22 mouse cellular contexts compared by ENCODE assay signal in the genomic region with DNA sequence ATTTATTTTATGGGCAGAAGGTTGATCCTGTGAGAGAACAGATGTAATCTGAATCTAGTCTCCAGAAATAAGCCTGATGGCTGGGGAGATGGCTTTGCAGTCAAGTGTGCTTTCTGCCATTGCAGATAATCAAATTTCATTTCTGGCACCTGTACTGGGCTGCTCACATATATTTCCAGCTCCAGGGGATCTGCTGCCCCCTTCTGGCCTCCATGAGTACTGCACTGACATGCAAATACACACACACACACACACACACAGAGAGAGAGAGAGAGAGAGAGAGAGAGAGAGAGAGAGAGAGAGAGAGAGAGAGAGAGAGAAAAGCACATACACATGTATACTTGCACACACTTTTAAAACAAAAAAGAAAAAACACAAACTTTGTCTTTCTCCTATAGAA.
DNase-seq lines count a peak whose midpoint lies in the region; ATAC-seq and TF ChIP-seq lines count a peak whose summit lies in the region.
"Had no signal": no experiment of that assay in that cellular context is flagged by ENCODE, and none has a peak within 500 bp of the region (broad histone marks: within the 10 kb centered on the region; RNA-seq: fewer than 3 reads in every experiment).

No protein-coding gene starts in this region.

- TF ChIP-seq CTCF in liver, embryonic 14.5 days (IDR thresholded peaks at IDR 0.05; ENCODE audit: low read depth), result peak; percentile 46
- TF ChIP-seq CTCF in brain, embryonic 14.5 days (IDR thresholded peaks at IDR 0.05; ENCODE audit: borderline replicate concordance, extremely low read depth, insufficient read depth, insufficient read length), result peak; percentile 36; the same call in 1 of the 2 replicates

- H3K9ac ChIP-seq in heart, embryonic 12.5 days, result no peak overlapping the region
- no peak overlapping the region for H3K9ac ChIP-seq in liver, embryonic 14.5 days (replicated peaks)
- no peak overlapping the region for H3K9ac ChIP-seq in ES-E14 (ENCODE audit: insufficient read depth, low read depth, low read length, poor library complexity, severe bottlenecking)
- H3K9ac ChIP-seq: embryonic facial prominence, embryonic 12.5 days; forebrain, embryonic 15.5 days had no signal

- no peak overlapping the region for H3K4me2 ChIP-seq in heart, embryonic 12.5 days
- H3K4me2 ChIP-seq in liver, embryonic 14.5 days (ENCODE audit: low read depth), result no peak overlapping the region
- H3K4me2 ChIP-seq: embryonic facial prominence, embryonic 12.5 days; forebrain, embryonic 15.5 days had no signal

- H3K36me3 ChIP-seq in heart, embryonic 12.5 days, result no peaks in the 10 kb centered on the region
- no peaks in the 10 kb centered on the region for H3K36me3 ChIP-seq in liver, embryonic 14.5 days (replicated peaks; ENCODE audit: control insufficient read depth, insufficient read depth, low read depth)
- no peaks in the 10 kb centered on the region for H3K36me3 ChIP-seq in ES-E14 (ENCODE audit: control insufficient read depth, insufficient read depth, low read length, poor library complexity, severe bottlenecking)
- H3K36me3 ChIP-seq: embryonic facial prominence, embryonic 12.5 days; forebrain, embryonic 15.5 days; heart, embryonic 10.5 days; midbrain, embryonic 10.5 days had no signal

- peaks cover 19% of the 10 kb centered on the region for H3K9me3 ChIP-seq in heart, embryonic 12.5 days (replicated peaks)
- H3K9me3 ChIP-seq in liver, embryonic 14.5 days (ENCODE audit: control insufficient read depth, low read length), result no peaks in the 10 kb centered on the region; the same call in 1 of the 2 replicates
- no peaks in the 10 kb centered on the region for H3K9me3 ChIP-seq in ES-E14 (ENCODE audit: control insufficient read depth, insufficient read depth, low read depth, low read length)
- H3K9me3 ChIP-seq: embryonic facial prominence, embryonic 12.5 days; heart, embryonic 10.5 days had no signal

- DNase-seq in heart, adult 11 months, result peak; percentile 27
- no peak for DNase-seq in liver, embryonic 14.5 days (ENCODE audit: low read depth in 3 of 3, low spot score in 3 of 3)
- DNase-seq in liver (no peak), ES-E14 (ENCODE audit: low read depth, low spot score) (peak; percentile 9)
- no peak for DNase-seq in brain, embryonic 14.5 days (ENCODE audit: low read depth)
- no peak for DNase-seq in spleen, postnatal 36 days (ENCODE audit: low spot score in 2 of 2)
- DNase-seq in adrenal gland, adult 2 months, result no peak
- DNase-seq: adrenal gland, postnatal 25 days; cerebellum, adult 2 months; heart, postnatal 10 days; kidney, adult 9 months; layer of hippocampus, postnatal 36 days; spleen, adult 18-20 months had no signal

- H3K4me3 ChIP-seq in heart, embryonic 12.5 days, result no peak overlapping the region
- no peak overlapping the region for H3K4me3 ChIP-seq in liver, embryonic 14.5 days (ENCODE audit: insufficient read depth in 1 of 2, low read depth in 2 of 2, low read length in 2 of 2)
- H3K4me3 ChIP-seq in ES-E14 (ENCODE audit: insufficient read depth in 1 of 2, low read depth in 1 of 2, low read length in 2 of 2, poor library complexity in 1 of 2, severe bottlenecking in 1 of 2), result no peak overlapping the region
- H3K4me3 ChIP-seq: embryonic facial prominence, embryonic 12.5 days; erythroblast, embryonic 14.5 days; forebrain, embryonic 15.5 days; heart, embryonic 10.5 days; midbrain, embryonic 10.5 days had no signal

- ATAC-seq in heart, embryonic 12.5 days (ENCODE audit: insufficient number of reproducible peaks, low FRiP score), result no peak
- no peak for ATAC-seq in liver, embryonic 14.5 days (ENCODE audit: insufficient read depth)
- ATAC-seq: forebrain, embryonic 15.5 days; inflammation-experienced regulatory T-cells, adult 6 months had no signal

- no peak overlapping the region for H3K27ac ChIP-seq in heart, embryonic 12.5 days (ENCODE audit: poor library complexity, severe bottlenecking)
- no peak overlapping the region for H3K27ac ChIP-seq in liver, embryonic 14.5 days
- H3K27ac ChIP-seq in ES-E14 (ENCODE audit: insufficient read depth, low read depth, low read length, poor library complexity, severe bottlenecking), result no peak overlapping the region
- H3K27ac ChIP-seq: embryonic facial prominence, embryonic 12.5 days; forebrain, embryonic 15.5 days; heart, embryonic 10.5 days; macrophage; midbrain, embryonic 10.5 days had no signal

- TF ChIP-seq POLR2A in brain, embryonic 14.5 days (IDR thresholded peaks at IDR 0.05; ENCODE audit: borderline replicate concordance, extremely low read depth, insufficient read depth, insufficient read length, poor library complexity, severe bottlenecking), result no peak

- no peak for TF ChIP-seq EP300 in liver, embryonic 14.5 days (IDR thresholded peaks at IDR 0.05; ENCODE audit: low read depth)

- in situ Hi-C loops in ES-E14 (cut with MboI; ENCODE audit: low sequenced_read_pairs in 2 of 2, unreplicated experiment in 2 of 2), result no loop called here

- H3K4me1 ChIP-seq in heart, embryonic 12.5 days (replicated peaks), result no peaks in the 10 kb centered on the region
- H3K4me1 ChIP-seq in liver, embryonic 14.5 days (replicated peaks; ENCODE audit: control insufficient read depth in 2 of 2, insufficient read depth in 2 of 2, low read length in 1 of 2), result no peaks in the 10 kb centered on the region
- H3K4me1 ChIP-seq in ES-E14 (ENCODE audit: control insufficient read depth in 2 of 2, insufficient read depth in 2 of 2, low read length in 2 of 2, poor library complexity in 1 of 2), result no peaks in the 10 kb centered on the region
- H3K4me1 ChIP-seq: embryonic facial prominence, embryonic 12.5 days; forebrain, embryonic 15.5 days; heart, embryonic 10.5 days; midbrain, embryonic 10.5 days had no signal

- H3K27me3 ChIP-seq in heart, embryonic 12.5 days (replicated peaks), result no peaks in the 10 kb centered on the region
- no peaks in the 10 kb centered on the region for H3K27me3 ChIP-seq in liver, embryonic 14.5 days (ENCODE audit: control insufficient read depth, insufficient read depth, low read length)
- H3K27me3 ChIP-seq: CH12.LX; embryonic facial prominence, embryonic 12.5 days; forebrain, embryonic 15.5 days had no signal

TF ChIP-seq in ES-E14, 5 proteins besides CTCF, POLR2A, EP300 and RAD21:
- no peak for TF ChIP-seq MAFK (IDR thresholded peaks at IDR 0.05; ENCODE audit: insufficient read depth, low read depth, low read length)
- no peak for TF ChIP-seq ZNF384 (IDR thresholded peaks at IDR 0.05; ENCODE audit: low read depth, low read length)
- TF ChIP-seq ZC3H11A (IDR thresholded peaks at IDR 0.05; ENCODE audit: borderline replicate concordance, low read depth, low read length), result no peak
- TF ChIP-seq CHD2 (IDR thresholded peaks at IDR 0.05; ENCODE audit: low read depth, low read length), result no peak
- TF ChIP-seq HCFC1 (IDR thresholded peaks at IDR 0.05; ENCODE audit: borderline replicate concordance, insufficient read depth, low read length), result no peak

Comparison
In these comparisons a context has a peak if more than half of its experiments do, and no peak if none do; other contexts are left out.
1. DNase-seq: peak in heart, adult 11 months (single experiment) and ES-E14 (single experiment); none in liver, embryonic 14.5 days (0 of 3), liver (single experiment), brain, embryonic 14.5 days (single experiment), spleen, postnatal 36 days (0 of 2) and adrenal gland, adult 2 months (single experiment).